Mouse (Mus musculus) neural tube, embryonic 14.5 days (tissue): ENCODE measurements around the gene Ttc28. TPM values are rescaled to one million over a fixed set of nuclear protein-coding genes. Genes with fewer than 3 reads are reported as not detected.

ENCODE experiments used
- ATAC-seq: fragments of 200-750 bp; cut with Nextera tagmentation; 2 replicates; pipeline ENCODE4 v1.8.0; 2017; ENCODE audit warnings: low read depth, mild to moderate bottlenecking, moderate TSS enrichment, moderate library complexity
- H3K27ac ChIP-seq: fragments of 300-500 bp; sonication (generic); 2 replicates; pipeline ENCODE4 v1.5.1; 2014; ENCODE audit warnings: low read depth, mild to moderate bottlenecking, control low read depth, low read length, moderate library complexity, mixed read lengths
- H3K27me3 ChIP-seq: fragments of 300-500 bp; sonication (generic); 2 replicates; pipeline ENCODE4 v1.6.1; 2014; ENCODE audit warnings: low read length; ENCODE audit not compliant: control insufficient read depth, insufficient read depth
- H3K36me3 ChIP-seq: fragments of 300-500 bp; sonication (generic); 2 replicates; pipeline ENCODE4 v1.6.1; 2014; ENCODE audit warnings: low read length, mixed read lengths; ENCODE audit not compliant: control insufficient read depth, insufficient read depth
- H3K4me1 ChIP-seq: fragments of 300-500 bp; sonication (generic); 2 replicates; pipeline ENCODE4 v1.6.1; 2014; ENCODE audit warnings: low read length; ENCODE audit not compliant: control insufficient read depth, insufficient read depth
- H3K4me2 ChIP-seq: fragments of 300-500 bp; sonication (generic); 2 replicates; pipeline ENCODE4 v1.6.1; 2014; ENCODE audit warnings: mild to moderate bottlenecking, low read depth, low read length, control low read depth
- H3K4me3 ChIP-seq: fragments of 300-500 bp; sonication (generic); 2 replicates; pipeline ENCODE4 v1.5.1; 2014; ENCODE audit warnings: low read depth, low read length, control low read depth, mixed read lengths
- H3K9ac ChIP-seq: fragments of 300-500 bp; sonication (generic); replicated peaks from 2 replicates; pipeline ENCODE4 v1.6.1; 2014; ENCODE audit warnings: low read depth, mild to moderate bottlenecking, control low read depth, low read length, mixed read lengths
- H3K9me3 ChIP-seq: fragments of 300-500 bp; sonication (generic); 2 replicates; pipeline ENCODE4 v1.6.1; 2016; ENCODE audit warnings: low read length; ENCODE audit not compliant: control insufficient read depth
- WGBS: fragments of 180-500 bp; shearing (Covaris S2); extraction: QIAGEN DNeasy Blood & Tissue Kit; methylation state at CpG from one replicate; pipeline ENCODE4 v1.1.7; 2014; 5-methylcytosine and 5-hydroxymethylcytosine counted together
- polyA plus RNA-seq: library from polyadenylated mRNA; unstranded; fragments of >200 nt; fragmentation: Nextera tagmentation; extraction: Ambion mirVana; gene quantifications from 2 replicates; pipeline ENCODE4 v1.2.1, GENCODE M21; 2014

The Ttc28 gene
- polyA plus RNA-seq, 1 experiment from 2014 or later, result 37.6 TPM

GRCm38 (mm10) chr5:111137283-111137682, 257.7 kb downstream of the Ttc28 start:
- no peaks in the 10 kb centered on the region for H3K9me3 ChIP-seq
- no peak for ATAC-seq
- H3K9ac ChIP-seq, result no peak overlapping the region
- WGBS, result 39% methylated on average over 6 of the region's 6 CpGs
- no peak overlapping the region for H3K27ac ChIP-seq
- H3K36me3 ChIP-seq, result no peaks in the 10 kb centered on the region
- no peak overlapping the region for H3K4me3 ChIP-seq
- H3K4me1 ChIP-seq, result peaks cover 48% of the 10 kb centered on the region
- H3K4me2 ChIP-seq, result no peak overlapping the region
- no peaks in the 10 kb centered on the region for H3K27me3 ChIP-seq

- no peak overlapping the region for H3K27ac ChIP-seq
- H3K4me1 ChIP-seq, result peaks cover 48% of the 10 kb centered on the region
- 12% methylated on average over 13 of the region's 13 CpGs for WGBS
Observed at GRCm38 (mm10) chr5:111137742-111138141, 258.1 kb downstream of the Ttc28 start.

GRCm38 (mm10) chr5:111138239-111138833, 258.7 kb downstream of the Ttc28 start:
- H3K4me1 ChIP-seq, result peaks cover 48% of the 10 kb centered on the region

More at GRCm38 (mm10) chr5:111137742-111138141, 258.1 kb downstream of the Ttc28 start:
- no peak overlapping the region for H3K9ac ChIP-seq
- no peak overlapping the region for H3K4me3 ChIP-seq
- no peak for ATAC-seq
- H3K27me3 ChIP-seq, result no peaks in the 10 kb centered on the region
- no peaks in the 10 kb centered on the region for H3K9me3 ChIP-seq
- H3K36me3 ChIP-seq, result no peaks in the 10 kb centered on the region
- no peak overlapping the region for H3K4me2 ChIP-seq

GRCm38 (mm10) chr5:111138927-111139565, 259.4 kb downstream of the Ttc28 start:
- no peak for ATAC-seq
- no peaks in the 10 kb centered on the region for H3K36me3 ChIP-seq
- H3K4me3 ChIP-seq, result no peak overlapping the region
- no peaks in the 10 kb centered on the region for H3K9me3 ChIP-seq
- WGBS, result 73% methylated on average over 7 of the region's 7 CpGs
- no peak overlapping the region for H3K9ac ChIP-seq
- H3K27ac ChIP-seq, result peak overlapping the region; percentile 55
- H3K4me2 ChIP-seq, result no peak overlapping the region
- H3K27me3 ChIP-seq, result no peaks in the 10 kb centered on the region
- peaks cover 48% of the 10 kb centered on the region for H3K4me1 ChIP-seq

More at GRCm38 (mm10) chr5:111138239-111138833, 258.7 kb downstream of the Ttc28 start:
- 0 out of 2 replicates have a peak overlapping the region, but pooled peaks have one; percentile 30 for H3K27ac ChIP-seq
- no peak overlapping the region for H3K4me3 ChIP-seq
- peak; percentile 35; the same call in 1 of the 2 replicates for ATAC-seq
- no peaks in the 10 kb centered on the region for H3K9me3 ChIP-seq
- H3K4me2 ChIP-seq, result no peak overlapping the region
- H3K27me3 ChIP-seq, result no peaks in the 10 kb centered on the region
- H3K36me3 ChIP-seq, result no peaks in the 10 kb centered on the region
- H3K9ac ChIP-seq, result no peak overlapping the region; the same call in 1 of the 2 replicates
- WGBS, result 26% methylated on average over 11 of the region's 11 CpGs

GRCm38 (mm10) chr5:111139622-111140021, 260.0 kb downstream of the Ttc28 start:
- no peaks in the 10 kb centered on the region for H3K9me3 ChIP-seq
- H3K4me2 ChIP-seq, result no peak overlapping the region
- no peaks in the 10 kb centered on the region for H3K27me3 ChIP-seq
- H3K4me1 ChIP-seq, result peaks cover 48% of the 10 kb centered on the region
- no peak for ATAC-seq
- no peaks in the 10 kb centered on the region for H3K36me3 ChIP-seq
- H3K27ac ChIP-seq, result peak overlapping the region; percentile 55
- H3K4me3 ChIP-seq, result no peak overlapping the region
- 68% methylated on average over 14 of the region's 14 CpGs for WGBS
- no peak overlapping the region for H3K9ac ChIP-seq

GRCm38 (mm10) chr5:111141139-111141885, 261.7 kb downstream of the Ttc28 start:
- no peak overlapping the region for H3K4me3 ChIP-seq
- H3K27me3 ChIP-seq, result no peaks in the 10 kb centered on the region
- peaks cover 48% of the 10 kb centered on the region for H3K4me1 ChIP-seq
- no peak for ATAC-seq
- H3K9me3 ChIP-seq, result no peaks in the 10 kb centered on the region
- 47% methylated on average over 20 of the region's 20 CpGs for WGBS
- peak overlapping the region; percentile 71 for H3K27ac ChIP-seq
- H3K36me3 ChIP-seq, result no peaks in the 10 kb centered on the region
- 0 out of 2 replicates have a peak overlapping the region, but pooled peaks have one; percentile 12 for H3K9ac ChIP-seq
- H3K4me2 ChIP-seq, result no peak overlapping the region

GRCm38 (mm10) chr5:111142837-111143236, 263.2 kb downstream of the Ttc28 start:
- H3K4me2 ChIP-seq, result no peak overlapping the region

GRCm38 (mm10) chr5:111144411-111144810, 264.8 kb downstream of the Ttc28 start:
- Histone ChIP-seq H3K27ac (no peak overlapping the region), H3K4me1 (peaks cover 21% of the 10 kb centered on the region; the same call in 1 of the 2 replicates), H3K36me3 (no peaks in the 10 kb centered on the region), H3K4me3 (no peak overlapping the region), H3K27me3 (no peaks in the 10 kb centered on the region), H3K9ac (no peak overlapping the region), H3K9me3 (no peaks in the 10 kb centered on the region), H3K4me2 (no peak overlapping the region)
- 79% methylated on average over 7 of the region's 7 CpGs for WGBS
- ATAC-seq, result no peak

More at GRCm38 (mm10) chr5:111142837-111143236, 263.2 kb downstream of the Ttc28 start:
- Histone ChIP-seq H3K4me3 (no peak overlapping the region), H3K9me3 (no peaks in the 10 kb centered on the region), H3K4me1 (peaks cover 37% of the 10 kb centered on the region), H3K27ac (no peak overlapping the region), H3K9ac (no peak overlapping the region), H3K27me3 (no peaks in the 10 kb centered on the region), H3K36me3 (no peaks in the 10 kb centered on the region)
- 88% methylated on average over 4 of the region's 4 CpGs for WGBS
- ATAC-seq, result no peak

GRCm38 (mm10) chr5:111150581-111150980, 271.0 kb downstream of the Ttc28 start:
- Histone ChIP-seq H3K4me2 (no peak overlapping the region), H3K27ac (no peak overlapping the region), H3K9me3 (no peaks in the 10 kb centered on the region), H3K36me3 (no peaks in the 10 kb centered on the region), H3K27me3 (no peaks in the 10 kb centered on the region), H3K9ac (no peak overlapping the region), H3K4me1 (peaks cover 32% of the 10 kb centered on the region), H3K4me3 (no peak overlapping the region)
- 95% methylated on average over 14 of the region's 14 CpGs for WGBS
- ATAC-seq, result no peak
